Mouse (Mus musculus) heart, embryonic 10.5 days (tissue): ENCODE data around the gene Mrpl10. TPM values are rescaled to one million over a fixed set of nuclear protein-coding genes. Genes with fewer than 3 reads are reported as not detected.

ENCODE experiments used
- DNase-seq: peaks from one replicate; pipeline ENCODE4 v3.0.0-alpha.2; 2017; ENCODE audit warnings: low spot score
- H3K27ac ChIP-seq: fragments of 300-500 bp; sonication (generic); 2 replicates; pipeline ENCODE4 v1.5.1; 2016; ENCODE audit warnings: mild to moderate bottlenecking
- H3K27me3 ChIP-seq: fragments of 300-500 bp; sonication (generic); 2 replicates; pipeline ENCODE4 v1.6.1; 2016; ENCODE audit warnings: mild to moderate bottlenecking; ENCODE audit not compliant: poor library complexity, insufficient read depth, severe bottlenecking
- H3K36me3 ChIP-seq: fragments of 300-500 bp; sonication (generic); 2 replicates; pipeline ENCODE4 v1.6.1; 2016; ENCODE audit warnings: mild to moderate bottlenecking, moderate library complexity
- H3K4me1 ChIP-seq: fragments of 300-500 bp; sonication (generic); 2 replicates; pipeline ENCODE4 v1.6.1; 2016; ENCODE audit warnings: mild to moderate bottlenecking
- H3K4me3 ChIP-seq: fragments of 300-500 bp; sonication (generic); 2 replicates; pipeline ENCODE4 v1.5.1; 2016; ENCODE audit warnings: mild to moderate bottlenecking, moderate library complexity
- H3K9me3 ChIP-seq: fragments of 300-500 bp; sonication (generic); 2 replicates; pipeline ENCODE4 v1.6.1; 2016; ENCODE audit warnings: mild to moderate bottlenecking, moderate library complexity
- WGBS: fragments of 180-500 bp; shearing (Covaris S2); methylation state at CpG from one replicate; pipeline ENCODE4 v1.1.7; 2016; 5-methylcytosine and 5-hydroxymethylcytosine counted together
- polyA plus RNA-seq: library from polyadenylated mRNA; unstranded; fragments of >200 nt; fragmentation: Nextera tagmentation; extraction: Ambion mirVana; gene quantifications from 2 replicates; pipeline ENCODE4 v1.2.1, GENCODE M21; 2016

Mrpl10 gene
- 82.7 and 93.1 TPM in 2 replicates for polyA plus RNA-seq

DNA sequence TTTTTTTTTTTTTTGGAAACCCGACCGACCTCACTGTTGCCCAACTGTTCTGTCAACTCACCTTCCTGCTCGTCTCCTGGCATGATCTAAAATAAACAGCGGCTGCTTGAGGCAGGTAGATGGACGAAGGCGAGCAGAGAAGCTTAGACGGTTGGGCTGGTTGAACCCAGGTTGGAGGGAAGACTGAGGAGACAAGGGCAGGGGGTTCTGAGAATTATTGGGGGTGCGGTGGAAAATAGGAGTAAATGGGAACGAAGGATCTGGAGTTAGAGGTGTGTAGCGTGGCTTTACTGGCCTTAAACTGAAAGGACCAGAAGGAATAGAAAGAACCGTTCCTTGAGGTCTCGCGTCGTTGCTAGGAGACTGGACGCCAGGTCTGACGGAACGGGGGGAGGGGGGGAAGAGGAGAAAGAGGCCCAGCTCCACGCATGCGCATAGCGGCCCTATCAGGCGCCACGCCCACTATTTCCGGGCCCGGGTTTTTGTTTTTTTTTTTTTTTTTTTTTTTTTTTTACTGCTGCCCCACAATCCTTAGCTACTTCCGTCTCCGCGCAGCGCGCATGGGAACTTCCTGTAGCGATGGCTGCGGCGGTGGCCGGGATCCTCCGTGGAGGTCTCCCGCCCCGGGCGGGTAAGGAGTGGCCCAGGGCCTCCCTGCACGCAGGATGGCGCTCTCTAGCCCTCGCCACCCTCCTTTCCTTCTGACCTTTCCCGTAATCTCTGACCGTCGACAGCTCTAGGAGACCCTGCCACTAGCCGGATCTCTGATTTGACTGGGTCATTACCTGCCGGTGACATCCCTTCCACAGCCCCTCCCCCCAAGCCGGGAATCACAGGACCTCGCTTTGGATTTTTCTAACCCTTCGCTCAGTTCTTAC is at the start of gene Mrpl10, which contains the start of gene Lrrc46:
Gene Mrpl10 (plus strand): TSS at position 539 of the 878 bp plus-strand sequence.
Gene Lrrc46 (minus strand): TSS at position 386 of the 878 bp plus-strand sequence.
- WGBS = under 1% methylated on average over 41 of the region's 48 CpGs
- Histone ChIP-seq H3K27ac (peak within 1 kb of the TSS; percentile 92), H3K4me1 (peaks cover 11% of the 10 kb centered on the region)

DNA sequence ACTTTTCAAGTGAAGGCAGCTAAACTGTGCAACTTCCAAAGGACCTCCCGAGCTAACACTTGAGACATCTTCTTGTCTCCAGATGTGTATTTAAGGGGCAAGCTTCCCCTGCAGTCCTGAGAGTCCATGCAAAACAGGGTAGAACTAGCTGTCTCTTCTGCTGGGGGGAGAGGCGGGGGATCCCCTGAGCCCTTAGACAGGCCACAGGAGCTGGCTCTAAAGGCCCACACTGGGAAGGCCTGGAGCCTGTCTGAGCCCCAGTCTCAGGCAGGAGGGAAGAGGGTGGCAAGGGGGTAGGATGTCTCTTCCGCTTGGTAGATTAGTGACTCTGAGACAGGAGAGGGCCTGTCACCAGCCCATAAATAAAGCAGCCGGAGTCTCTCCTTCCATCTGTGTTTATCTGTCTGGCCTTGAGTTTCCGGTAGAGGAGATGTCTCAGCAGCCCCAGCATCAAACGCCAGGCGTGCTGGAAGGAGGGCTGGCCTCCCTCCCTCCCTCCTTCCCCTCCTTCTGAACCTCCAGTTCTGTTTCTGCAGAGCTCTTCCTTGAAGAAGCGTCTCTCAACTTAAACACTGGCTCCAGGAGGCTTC is 48.5 kb upstream of the Mrpl10 start:
- Histone ChIP-seq H3K36me3 (no peaks in the 10 kb centered on the region), H3K9me3 (no peaks in the 10 kb centered on the region), H3K27ac (peak overlapping the region; percentile 62; the same call in 1 of the 2 replicates), H3K4me1 (peaks cover 53% of the 10 kb centered on the region), H3K4me3 (0 out of 2 replicates have a peak overlapping the region, but pooled peaks have one; percentile 12), H3K27me3 (peaks cover 85% of the 10 kb centered on the region)
- DNase-seq = no peak
- WGBS = 16% methylated on average over 8 of the region's 8 CpGs

More for the DNA sequence above, at the start of gene Mrpl10, which contains the start of gene Lrrc46:
- no peaks in the 10 kb centered on the region for H3K27me3 ChIP-seq
- peak within 1 kb of the TSS; percentile 85 for H3K4me3 ChIP-seq
- peaks cover 24% of the 10 kb centered on the region for H3K36me3 ChIP-seq
- DNase-seq = peak; percentile 95
- no peaks in the 10 kb centered on the region for H3K9me3 ChIP-seq

DNA sequence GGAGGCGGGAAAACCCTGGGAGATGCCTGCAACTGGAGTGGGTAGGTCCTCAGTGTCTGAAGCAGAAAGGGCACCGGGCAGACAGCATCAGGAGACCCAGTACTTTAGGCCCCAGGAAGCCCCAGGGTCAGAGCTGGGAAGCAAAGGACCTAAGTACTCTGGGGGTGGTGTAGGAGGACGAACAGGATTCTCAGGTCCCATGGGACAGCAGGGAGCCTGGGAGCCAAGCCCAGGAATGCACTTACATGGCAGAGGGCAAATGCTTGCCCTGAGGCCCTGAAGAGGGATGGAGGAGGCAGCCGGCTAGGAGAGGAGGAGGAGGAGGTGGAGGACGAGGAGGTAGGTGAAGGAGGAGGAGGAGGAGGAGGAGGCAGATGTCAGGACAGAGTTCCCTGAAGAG is 46.3 kb upstream of the Mrpl10 start:
- Histone ChIP-seq H3K9me3 (no peaks in the 10 kb centered on the region), H3K36me3 (no peaks in the 10 kb centered on the region), H3K4me3 (no peak overlapping the region), H3K4me1 (peaks cover 47% of the 10 kb centered on the region), H3K27me3 (peaks cover 86% of the 10 kb centered on the region), H3K27ac (peak overlapping the region; percentile 7; the same call in 1 of the 2 replicates)
- no peak for DNase-seq
- 23% methylated on average over 5 of the region's 5 CpGs for WGBS

DNA sequence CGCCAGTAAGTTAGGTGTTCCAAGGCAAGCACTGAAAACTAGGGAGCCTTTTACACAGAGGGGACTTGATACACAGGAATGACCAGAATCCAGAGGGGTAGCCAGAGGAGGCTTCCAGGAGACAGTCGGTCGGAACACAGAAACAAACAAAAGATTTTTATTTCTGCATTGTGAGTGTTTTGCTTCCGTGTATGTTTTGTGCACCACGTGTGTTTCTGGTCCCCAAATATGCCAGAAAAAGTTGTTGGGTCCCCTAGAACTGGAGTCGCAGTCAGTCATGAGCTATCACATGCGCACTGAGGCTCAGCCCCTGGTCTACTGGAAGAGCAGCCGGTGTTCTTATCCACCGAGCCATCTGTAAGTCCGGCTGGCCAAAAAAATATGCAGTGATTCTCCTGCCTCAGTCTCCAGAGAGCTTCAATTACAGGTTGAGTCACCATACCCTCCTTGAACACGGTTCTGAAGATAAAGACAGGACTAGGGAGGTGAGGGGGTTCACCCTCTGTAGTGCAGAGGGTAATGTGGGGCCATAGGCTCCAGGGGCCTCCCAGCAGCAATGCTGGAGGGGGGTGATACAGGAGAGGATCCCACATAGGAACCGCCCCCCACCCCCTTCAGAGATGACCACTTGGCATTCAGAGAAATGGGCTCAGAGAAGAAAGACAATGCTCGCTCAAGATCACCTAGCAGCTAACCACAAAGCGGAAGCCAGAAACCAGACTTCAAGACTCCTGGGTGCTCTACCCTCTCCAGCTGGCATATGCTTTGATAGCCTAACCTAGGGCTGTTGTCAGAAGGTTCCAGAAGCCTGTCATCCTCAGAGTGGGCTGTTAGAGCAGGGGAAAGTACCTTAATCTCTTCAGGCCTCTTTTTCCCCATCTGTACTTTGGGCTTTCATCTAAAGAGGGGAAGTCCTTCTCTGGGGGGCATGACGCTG is 45.3 kb upstream of the Mrpl10 start:
- H3K36me3 ChIP-seq = no peaks in the 10 kb centered on the region
- peaks cover 50% of the 10 kb centered on the region for H3K4me1 ChIP-seq
- H3K27me3 ChIP-seq = peaks cover 92% of the 10 kb centered on the region
- H3K9me3 ChIP-seq = no peaks in the 10 kb centered on the region
- no peak for DNase-seq
- H3K27ac ChIP-seq = peak overlapping the region; percentile 80; the same call in 1 of the 2 replicates
- WGBS = 62% methylated on average over 15 of the region's 15 CpGs
- H3K4me3 ChIP-seq = no peak overlapping the region

DNA sequence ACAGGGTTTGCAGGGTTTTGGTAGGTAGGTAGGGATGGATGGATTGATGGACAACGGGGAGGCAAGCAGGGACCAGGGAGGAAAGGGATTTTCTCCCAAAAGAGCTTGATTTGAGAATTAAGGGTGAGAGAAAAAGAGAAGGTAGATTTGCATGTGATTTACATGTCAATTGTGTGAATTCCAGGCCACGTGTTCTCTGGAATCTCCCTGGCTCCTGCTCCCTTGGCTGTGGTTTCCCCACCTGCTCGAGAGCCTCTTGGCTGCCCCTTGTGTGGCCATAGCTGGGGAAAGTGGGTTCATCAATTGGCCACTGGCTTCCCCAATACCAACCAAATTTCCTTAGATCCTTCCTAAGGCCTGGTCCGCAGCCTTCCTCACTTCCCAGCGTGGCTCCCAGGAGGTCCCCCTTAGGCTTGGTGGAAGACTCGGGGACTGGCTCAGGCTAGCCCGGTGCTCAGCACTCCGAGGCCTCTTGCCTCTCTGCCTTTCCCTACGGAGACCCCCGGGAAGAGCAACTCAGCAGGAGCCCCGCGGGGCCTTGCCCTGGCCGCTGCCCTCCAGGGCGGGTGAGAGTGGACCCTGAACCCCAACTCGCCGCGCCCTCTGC is 44.5 kb upstream of the Mrpl10 start:
- Histone ChIP-seq H3K4me3 (peak overlapping the region; percentile 56), H3K4me1 (peaks cover 42% of the 10 kb centered on the region), H3K27me3 (peaks cover 92% of the 10 kb centered on the region), H3K9me3 (no peaks in the 10 kb centered on the region), H3K36me3 (no peaks in the 10 kb centered on the region), H3K27ac (peak overlapping the region; percentile 80)
- 11% methylated on average over 17 of the region's 17 CpGs for WGBS
- DNase-seq = no peak

DNA sequence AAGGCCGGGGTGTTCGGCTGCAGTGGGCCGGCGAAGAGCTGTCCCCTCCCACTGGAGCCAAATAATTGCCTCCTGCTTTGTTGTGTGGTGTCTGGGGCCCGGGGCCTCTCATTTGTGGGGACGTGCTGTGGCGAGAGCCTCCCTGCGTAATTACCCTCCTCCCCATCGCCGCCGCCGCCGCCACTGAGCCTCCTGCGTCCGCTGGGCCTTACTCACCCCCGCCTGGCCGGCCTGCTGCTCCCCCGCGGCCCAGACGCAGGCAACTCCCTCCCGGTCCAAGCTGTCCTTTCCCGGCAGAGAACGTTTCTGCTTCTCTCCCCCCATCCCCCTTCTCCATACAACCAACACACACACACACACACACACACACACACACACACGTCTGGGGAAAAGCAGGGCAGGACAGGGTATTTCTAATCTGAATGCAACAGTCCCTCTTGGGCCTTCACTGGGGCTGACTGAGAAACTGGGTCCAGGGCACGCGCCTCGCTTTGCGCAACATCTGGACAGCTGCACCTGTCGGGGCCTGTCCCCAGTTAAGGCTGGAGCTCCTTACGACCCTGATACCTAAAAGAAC is 43.9 kb upstream of the Mrpl10 start:
- H3K36me3 ChIP-seq = no peaks in the 10 kb centered on the region
- H3K4me3 ChIP-seq = peak overlapping the region; percentile 56
- H3K27me3 ChIP-seq = peaks cover 98% of the 10 kb centered on the region
- 5% methylated on average over 30 of the region's 30 CpGs for WGBS
- DNase-seq = no peak
- peak overlapping the region; percentile 80 for H3K27ac ChIP-seq
- peaks cover 36% of the 10 kb centered on the region for H3K4me1 ChIP-seq
- H3K9me3 ChIP-seq = no peaks in the 10 kb centered on the region

DNA sequence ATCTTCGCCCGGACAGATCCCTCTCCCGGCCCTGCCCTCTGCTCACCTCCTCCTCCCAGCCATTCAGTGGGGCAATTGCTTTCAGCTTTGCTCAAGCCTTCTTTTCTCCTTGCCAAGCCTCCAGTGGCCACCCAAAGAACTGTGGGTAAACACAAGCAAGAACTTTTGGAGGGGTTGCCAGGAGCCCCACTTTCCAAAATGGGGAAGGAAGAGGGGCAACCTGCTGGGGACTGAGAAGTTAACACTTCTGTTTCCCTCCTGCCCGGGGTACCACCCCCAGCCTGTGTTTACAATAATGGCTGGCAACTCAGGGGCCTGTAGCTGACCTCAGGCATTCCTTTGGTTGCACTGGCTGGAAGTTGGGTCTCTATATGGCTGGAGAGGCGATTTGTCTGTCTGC is 38.2 kb upstream of the Mrpl10 start:
- Histone ChIP-seq H3K9me3 (no peaks in the 10 kb centered on the region), H3K36me3 (no peaks in the 10 kb centered on the region), H3K4me1 (peaks cover 17% of the 10 kb centered on the region), H3K27ac (no peak overlapping the region), H3K4me3 (no peak overlapping the region), H3K27me3 (peaks cover 83% of the 10 kb centered on the region)
- 39% methylated on average over 5 of the region's 5 CpGs for WGBS
- no peak for DNase-seq

DNA sequence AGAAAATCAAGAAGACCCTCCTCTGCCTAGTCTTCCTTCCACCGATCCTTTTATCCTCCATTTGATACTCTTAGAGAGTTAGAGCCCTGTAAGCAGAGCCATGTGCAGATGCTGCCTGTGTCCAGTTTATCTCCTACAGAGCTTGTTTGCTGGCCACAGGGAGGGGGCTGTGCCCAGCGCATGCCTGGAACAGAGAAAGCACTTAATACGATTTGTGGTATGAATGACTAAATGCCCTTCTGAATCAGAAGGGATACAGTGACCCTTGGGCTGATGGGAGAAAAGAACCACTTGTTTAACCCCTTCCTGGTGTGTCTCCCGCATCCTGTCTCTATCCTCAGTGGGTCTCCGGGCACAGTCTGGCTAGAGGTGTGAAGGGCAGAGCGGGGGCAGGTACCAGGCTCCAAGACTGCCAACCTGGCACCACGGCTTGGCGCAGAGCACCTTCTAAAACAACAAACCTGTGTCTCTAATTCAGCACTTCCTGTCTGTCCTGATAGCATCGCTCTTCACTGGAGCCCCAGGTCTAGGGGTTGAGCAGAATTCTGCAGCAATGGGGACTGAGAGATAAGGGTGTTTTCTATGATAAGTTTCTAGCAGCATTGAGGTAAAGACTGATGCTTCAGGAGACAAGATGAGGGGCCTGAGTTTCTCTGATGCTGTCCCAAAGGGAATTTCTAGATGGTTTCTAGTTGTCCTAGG is 34.1 kb upstream of the Mrpl10 start:
- Histone ChIP-seq H3K36me3 (no peaks in the 10 kb centered on the region), H3K9me3 (no peaks in the 10 kb centered on the region), H3K27ac (no peak overlapping the region), H3K4me3 (no peak overlapping the region), H3K4me1 (peaks cover 20% of the 10 kb centered on the region), H3K27me3 (peaks cover 83% of the 10 kb centered on the region)
- no peak for DNase-seq
- 49% methylated on average over 9 of the region's 9 CpGs for WGBS

DNA sequence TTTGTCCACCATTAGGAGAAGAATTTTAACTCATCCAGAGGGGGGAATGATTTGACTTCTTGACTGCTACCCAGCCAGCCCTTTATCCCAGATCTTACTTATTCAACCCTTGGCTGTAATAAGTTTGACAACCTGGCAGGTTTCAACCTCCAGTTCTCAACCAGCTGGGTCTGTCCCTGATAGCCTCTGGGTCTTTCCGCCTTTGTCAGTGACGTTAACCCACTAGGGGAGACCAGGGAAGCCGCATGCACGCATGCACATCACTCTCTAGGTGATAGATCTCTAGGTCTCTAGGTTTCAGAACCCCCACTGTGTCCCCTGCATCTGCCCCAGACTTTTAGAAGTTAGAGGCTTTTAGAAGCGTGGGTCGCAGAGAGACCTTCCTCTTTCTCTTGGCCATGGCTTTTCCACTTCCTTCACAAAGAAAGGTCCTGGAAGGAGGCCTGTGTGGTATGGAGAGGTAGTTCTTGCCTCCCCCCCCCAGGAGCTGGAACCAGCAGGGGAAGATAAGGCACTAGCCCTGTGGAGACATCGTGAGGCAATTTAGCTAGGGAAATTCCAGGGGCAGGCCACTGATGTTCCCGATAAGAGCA is 32.1 kb upstream of the Mrpl10 start:
- Histone ChIP-seq H3K4me3 (no peak overlapping the region), H3K9me3 (no peaks in the 10 kb centered on the region), H3K27me3 (peaks cover 83% of the 10 kb centered on the region), H3K4me1 (peaks cover 20% of the 10 kb centered on the region), H3K36me3 (no peaks in the 10 kb centered on the region), H3K27ac (no peak overlapping the region)
- 19% methylated on average over 8 of the region's 8 CpGs for WGBS
- no peak for DNase-seq

DNA sequence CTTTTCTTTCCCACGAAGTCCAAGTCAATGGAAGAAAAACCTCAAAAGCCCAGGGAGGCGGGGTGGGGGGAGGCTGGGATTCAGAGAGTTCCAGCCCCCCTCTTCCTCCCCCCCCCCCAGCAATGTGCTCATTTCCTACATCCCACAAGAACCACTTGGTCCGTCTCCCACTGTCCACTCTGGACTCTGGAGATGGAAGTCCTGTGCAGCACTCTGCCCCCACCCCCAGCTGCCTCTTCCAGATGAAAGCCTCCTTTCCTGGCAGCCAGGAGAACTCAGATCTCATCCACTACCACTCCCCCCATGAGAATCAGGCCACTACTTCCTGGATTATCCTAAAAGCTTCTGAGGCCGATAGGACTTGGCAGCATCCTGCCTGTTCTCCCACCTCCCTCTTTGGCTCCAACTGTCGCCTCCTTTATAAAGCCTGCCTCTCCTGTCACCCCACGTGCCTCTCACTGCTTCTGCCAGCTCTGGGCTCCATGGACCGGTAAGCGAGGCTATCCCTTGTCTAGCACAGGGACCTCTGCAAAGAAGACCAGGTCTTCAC is 28.2 kb upstream of the Mrpl10 start, which contains the start of gene Sp6:
Gene Sp6 (plus strand): TSS at position 274 of the 550 bp plus-strand sequence.
- no peak for DNase-seq
- peaks cover 99% of the 10 kb centered on the region for H3K27me3 ChIP-seq
- 23% methylated on average over 8 of the region's 8 CpGs for WGBS

More for the DNA sequence above, 28.2 kb upstream of the Mrpl10 start, which contains the start of gene Sp6:
- Histone ChIP-seq H3K4me3 (no peak within 1 kb of the TSS), H3K36me3 (no peaks in the 10 kb centered on the region), H3K4me1 (peaks cover 16% of the 10 kb centered on the region), H3K9me3 (no peaks in the 10 kb centered on the region), H3K27ac (no peak within 1 kb of the TSS)
